Comparison of ENCODE assay signal across 8 mouse cellular contexts in genomic region chr12:40447561-40448355, GRCm38 (mm10). TPM values are rescaled to one million over a fixed set of nuclear protein-coding genes. Genes with fewer than 3 reads are reported as not detected.
DNase-seq lines count a peak whose midpoint lies in the region; ATAC-seq and TF ChIP-seq lines count a peak whose summit lies in the region.

No protein-coding gene starts in this region.

- H3K9me3 ChIP-seq in lung, embryonic 14.5 days (ENCODE audit: low read depth, low read length) = no peaks in the 10 kb centered on the region
- no peaks in the 10 kb centered on the region for H3K9me3 ChIP-seq in heart, embryonic 13.5 days
- H3K9me3 ChIP-seq in liver, embryonic 16.5 days (replicated peaks; ENCODE audit: control insufficient read depth, low read length) = no peaks in the 10 kb centered on the region
- no peaks in the 10 kb centered on the region for H3K9me3 ChIP-seq in stomach, embryonic 15.5 days

- peak overlapping the region; percentile 88 for H3K4me2 ChIP-seq in lung, embryonic 14.5 days
- H3K4me2 ChIP-seq in heart, embryonic 13.5 days = peak overlapping the region; percentile 85
- peak overlapping the region; percentile 93; the same call in 1 of the 2 replicates for H3K4me2 ChIP-seq in liver, embryonic 16.5 days (ENCODE audit: low read depth, low read length)
- H3K4me2 ChIP-seq in stomach, embryonic 15.5 days = peak overlapping the region; percentile 97

- peak overlapping the region; percentile 83 for H3K4me3 ChIP-seq in lung, embryonic 14.5 days (ENCODE audit: low read depth, low read length)
- H3K4me3 ChIP-seq in heart, embryonic 13.5 days = peak overlapping the region; percentile 91
- no peak overlapping the region for H3K4me3 ChIP-seq in liver, embryonic 16.5 days (ENCODE audit: low read depth, low read length)
- H3K4me3 ChIP-seq in stomach, embryonic 15.5 days (replicated peaks) = peak overlapping the region; percentile 92

- WGBS in lung, embryonic 14.5 days = 6% methylated on average over 10 of the region's 10 CpGs
- 10% methylated on average over 10 of the region's 10 CpGs for WGBS in heart, embryonic 13.5 days
- 8% methylated on average over 10 of the region's 10 CpGs for WGBS in liver, embryonic 16.5 days (ENCODE audit: insufficient replicate concordance)
- WGBS in stomach, embryonic 15.5 days = 18% methylated on average over 10 of the region's 10 CpGs

- ATAC-seq in lung, embryonic 14.5 days (ENCODE audit: insufficient read depth) = no peak
- ATAC-seq in heart, embryonic 13.5 days (ENCODE audit: extremely low read depth, insufficient number of reproducible peaks, low FRiP score, low TSS enrichment) = no peak
- no peak for ATAC-seq in liver, embryonic 16.5 days (ENCODE audit: low read depth)
- no peak for ATAC-seq in stomach, embryonic 15.5 days (ENCODE audit: insufficient read depth, low FRiP score, low read depth)

- no peaks in the 10 kb centered on the region for H3K27me3 ChIP-seq in lung, embryonic 14.5 days (ENCODE audit: insufficient read depth, low read length)
- no peaks in the 10 kb centered on the region for H3K27me3 ChIP-seq in heart, embryonic 13.5 days (replicated peaks)
- peaks cover 33% of the 10 kb centered on the region for H3K27me3 ChIP-seq in liver, embryonic 16.5 days (ENCODE audit: control insufficient read depth, insufficient read depth, low read depth, low read length)
- no peaks in the 10 kb centered on the region for H3K27me3 ChIP-seq in stomach, embryonic 15.5 days (replicated peaks)

- DNase-seq in lung, embryonic 14.5 days = no peak
- no peak for DNase-seq in lung, postnatal 25 days (ENCODE audit: low spot score)
- DNase-seq in urinary bladder, postnatal 10 days (ENCODE audit: low spot score) = no peak
- DNase-seq in spleen, adult 12 weeks (ENCODE audit: low spot score) = no peak
- no peak for DNase-seq in layer of hippocampus, postnatal 14 days (ENCODE audit: low spot score in 2 of 2)

- H3K27ac ChIP-seq in lung, embryonic 14.5 days (ENCODE audit: low read depth) = no peak overlapping the region
- H3K27ac ChIP-seq in heart, embryonic 13.5 days (replicated peaks) = no peak overlapping the region
- no peak overlapping the region for H3K27ac ChIP-seq in liver, embryonic 16.5 days (ENCODE audit: low read length)
- H3K27ac ChIP-seq in stomach, embryonic 15.5 days = no peak overlapping the region

- peaks cover 8% of the 10 kb centered on the region; the same call in 1 of the 2 replicates for H3K4me1 ChIP-seq in lung, embryonic 14.5 days (ENCODE audit: insufficient read depth)
- H3K4me1 ChIP-seq in heart, embryonic 13.5 days = peaks cover 26% of the 10 kb centered on the region
- peaks cover 8% of the 10 kb centered on the region for H3K4me1 ChIP-seq in liver, embryonic 16.5 days (ENCODE audit: control insufficient read depth, low read depth, low read length)
- peaks cover 12% of the 10 kb centered on the region; the same call in 1 of the 2 replicates for H3K4me1 ChIP-seq in stomach, embryonic 15.5 days

- no peaks in the 10 kb centered on the region for H3K36me3 ChIP-seq in lung, embryonic 14.5 days (ENCODE audit: insufficient read depth)
- no peaks in the 10 kb centered on the region for H3K36me3 ChIP-seq in heart, embryonic 13.5 days
- no peaks in the 10 kb centered on the region for H3K36me3 ChIP-seq in liver, embryonic 16.5 days (ENCODE audit: control insufficient read depth, insufficient read depth)
- H3K36me3 ChIP-seq in stomach, embryonic 15.5 days = no peaks in the 10 kb centered on the region

- peak overlapping the region; percentile 79 for H3K9ac ChIP-seq in lung, embryonic 14.5 days
- H3K9ac ChIP-seq in heart, embryonic 13.5 days = peak overlapping the region; percentile 89
- no peak overlapping the region for H3K9ac ChIP-seq in liver, embryonic 16.5 days (ENCODE audit: low read depth, low read length)
- H3K9ac ChIP-seq in stomach, embryonic 15.5 days = no peak overlapping the region

- no peak for TF ChIP-seq CTCF in lung, embryonic 14.5 days (IDR thresholded peaks at IDR 0.05; ENCODE audit: low read depth)

RNA-seq across cellular contexts. Expression of gene Dock4, which starts 2.0 kb away (rescaled TPM):
- polyA plus RNA-seq in lung, embryonic 14.5 days (2014; fragmentation: Nextera tagmentation; extraction: Ambion mirVana) = 24.2 and 28.9 TPM in 2 replicates
- polyA plus RNA-seq in heart, embryonic 13.5 days (2015; fragmentation: Nextera tagmentation; extraction: Ambion mirVana) = 6.2 and 6.9 TPM in 2 replicates
- polyA plus RNA-seq in liver, embryonic 16.5 days (2015; fragmentation: Nextera tagmentation; extraction: Ambion mirVana) = 1.2 TPM in 2 replicates
- 7.8 and 7.9 TPM in 2 replicates for polyA plus RNA-seq in stomach, embryonic 15.5 days (2015; fragmentation: Nextera tagmentation; extraction: Ambion mirVana)
- 100 to 1,000 TPM; 193 to 215 TPM for total RNA-seq in layer of hippocampus, postnatal 14 days (2021)

RNA-seq across cellular contexts. Expression of gene Zfp277, which starts 2.1 kb away (rescaled TPM):
- polyA plus RNA-seq in lung, embryonic 14.5 days (2014; fragmentation: Nextera tagmentation; extraction: Ambion mirVana) = 45.5 and 46.7 TPM in 2 replicates
- polyA plus RNA-seq in heart, embryonic 13.5 days (2015; fragmentation: Nextera tagmentation; extraction: Ambion mirVana) = 27.8 and 30.4 TPM in 2 replicates
- 6.1 and 6.5 TPM in 2 replicates for polyA plus RNA-seq in liver, embryonic 16.5 days (2015; fragmentation: Nextera tagmentation; extraction: Ambion mirVana)
- 32.4 and 34.2 TPM in 2 replicates for polyA plus RNA-seq in stomach, embryonic 15.5 days (2015; fragmentation: Nextera tagmentation; extraction: Ambion mirVana)
- 10 to 100 TPM; 24.1 to 26.1 TPM for total RNA-seq in layer of hippocampus, postnatal 14 days (2021)

Comparison
In these comparisons a context has a peak if more than half of its experiments do, and no peak if none do; other contexts are left out.
1. H3K9ac ChIP-seq: peak in lung, embryonic 14.5 days (single experiment) and heart, embryonic 13.5 days (single experiment); none in liver, embryonic 16.5 days (single experiment) and stomach, embryonic 15.5 days (single experiment).
2. Peak in every context shown above with its lines, with median percentiles within 50 percentile points of each other: H3K4me2 ChIP-seq.